Mouse (Mus musculus) liver, embryonic 14.5 days (tissue): ENCODE results near the gene Gramd1b. TPM values are rescaled to one million over a fixed set of nuclear protein-coding genes. Genes with fewer than 3 reads are reported as not detected.

Source experiments
- ATAC-seq: fragments of 200-750 bp; cut with Nextera tagmentation; 2 replicates; pipeline ENCODE4 v1.8.0; 2017; ENCODE audit warnings: moderate number of reproducible peaks, mild to moderate bottlenecking, moderate library complexity; ENCODE audit not compliant: insufficient read depth
- DNase-seq, 3 experiments: peaks; one replicate each; pipeline ENCODE4 v3.0.0-alpha.2; 2012 to 2013; ENCODE audit warnings: low read depth in 3 of 3, low spot score in 3 of 3
- H3K27ac ChIP-seq: fragments of 300-500 bp; sonication (generic); 2 replicates; pipeline ENCODE4 v1.5.1; 2014; ENCODE audit warnings: moderate library complexity, mild to moderate bottlenecking, control low read depth, inconsistent platforms
- H3K27me3 ChIP-seq: fragments of 300-500 bp; sonication (generic); 2 replicates; pipeline ENCODE4 v1.6.1; 2014; ENCODE audit warnings: mild to moderate bottlenecking, low read length, moderate library complexity; ENCODE audit not compliant: control insufficient read depth, insufficient read depth
- H3K36me3 ChIP-seq: fragments of 300-500 bp; sonication (generic); replicated peaks from 2 replicates; pipeline ENCODE4 v1.6.1; 2014; ENCODE audit warnings: low read depth; ENCODE audit not compliant: control insufficient read depth, insufficient read depth
- H3K4me1 ChIP-seq, 2 experiments: fragments of 200-500 bp in 1 of 2; fragments of 300-500 bp in 1 of 2; sonication (generic) in 1 of 2; replicated peaks; 2 replicates each; pipeline ENCODE4 v1.6.1; 2012 to 2014; ENCODE audit warnings: antibody characterized with exemption in 1 of 2, inconsistent platforms in 1 of 2, low read length in 1 of 2; ENCODE audit not compliant: control insufficient read depth in 2 of 2, insufficient read depth in 2 of 2
- H3K4me2 ChIP-seq: fragments of 300-500 bp; sonication (generic); 2 replicates; pipeline ENCODE4 v1.6.1; 2014; ENCODE audit warnings: low read depth, mild to moderate bottlenecking, control low read depth, moderate library complexity
- H3K4me3 ChIP-seq, 2 experiments: fragments of 200-500 bp in 1 of 2; fragments of 300-500 bp in 1 of 2; sonication (generic) in 1 of 2; 2 replicates each; pipeline ENCODE4 v1.5.1; 2012 to 2014; ENCODE audit warnings: low read depth in 2 of 2, low read length in 2 of 2, mild to moderate bottlenecking in 2 of 2, control low read depth in 1 of 2, inconsistent platforms in 1 of 2, moderate library complexity in 1 of 2; ENCODE audit not compliant: insufficient read depth in 1 of 2
- H3K9ac ChIP-seq: fragments of 300-500 bp; sonication (generic); replicated peaks from 2 replicates; pipeline ENCODE4 v1.6.1; 2014; ENCODE audit warnings: mild to moderate bottlenecking, control low read depth, moderate library complexity
- H3K9me3 ChIP-seq: fragments of 300-500 bp; sonication (generic); 2 replicates; pipeline ENCODE4 v1.6.1; 2016; ENCODE audit warnings: low read length, mixed read lengths; ENCODE audit not compliant: control insufficient read depth
- CTCF ChIP-seq: IDR thresholded peaks from 2 replicates; pipeline ENCODE4 v1.5.1; 2016; ENCODE audit warnings: antibody characterized with exemption, low read depth, control low read depth
- EP300 ChIP-seq: IDR thresholded peaks from 2 replicates; pipeline ENCODE4 v1.6.1; 2016; ENCODE audit warnings: antibody characterized with exemption, low read depth
- WGBS: fragments of 180-500 bp; shearing (Covaris S2); extraction: QIAGEN DNeasy Blood & Tissue Kit; methylation state at CpG from one replicate; pipeline ENCODE4 v1.1.7; 2014; ENCODE audit not compliant: insufficient replicate concordance; 5-methylcytosine and 5-hydroxymethylcytosine counted together
- polyA plus RNA-seq, 2 experiments: library from polyadenylated mRNA; depleted of rRNA in 1 of 2; stranded (reverse) in 1 of 2; unstranded in 1 of 2; fragments of >200 nt; fragmentation: Nextera tagmentation in 1 of 2; extraction: Ambion mirVana in 1 of 2; gene quantifications; 2 replicates each; pipeline versions ENCODE4 v1.2.1 to v1.2.3; 2012 to 2014

The Gramd1b gene
- polyA plus RNA-seq, 2 experiments = 0.71 to 1.0 TPM

DNA sequence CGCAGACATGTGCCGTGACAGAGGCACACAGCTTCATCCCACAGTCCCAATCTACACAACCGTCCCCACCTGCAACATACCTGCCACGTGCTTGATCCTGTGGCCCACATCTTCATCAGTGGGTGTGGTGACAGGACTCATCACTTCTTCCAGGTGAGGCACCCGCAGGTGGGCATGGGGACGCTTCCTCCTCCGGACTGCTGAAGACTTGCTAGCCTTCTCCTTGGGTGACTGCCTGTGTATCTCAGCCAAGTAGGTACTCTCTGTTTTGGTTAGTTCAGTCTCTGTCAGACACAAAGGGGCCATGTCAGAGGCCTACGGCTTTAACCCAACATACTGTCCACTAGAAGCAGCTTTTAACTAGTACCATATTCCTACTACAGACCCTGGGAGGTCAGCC, 226.9 kb downstream of the Gramd1b start:
- Histone ChIP-seq H3K36me3 (no peaks in the 10 kb centered on the region), H3K27ac (no peak overlapping the region), H3K4me2 (no peak overlapping the region), H3K27me3 (no peaks in the 10 kb centered on the region), H3K4me3 (no peak overlapping the region), H3K9me3 (no peaks in the 10 kb centered on the region), H3K9ac (no peak overlapping the region), H3K4me1 (no peaks in the 10 kb centered on the region)
- ATAC-seq (no peak), DNase-seq (no peak)
- TF ChIP-seq CTCF (no peak), EP300 (no peak)
- WGBS = 79% methylated on average over 8 of the region's 8 CpGs

DNA sequence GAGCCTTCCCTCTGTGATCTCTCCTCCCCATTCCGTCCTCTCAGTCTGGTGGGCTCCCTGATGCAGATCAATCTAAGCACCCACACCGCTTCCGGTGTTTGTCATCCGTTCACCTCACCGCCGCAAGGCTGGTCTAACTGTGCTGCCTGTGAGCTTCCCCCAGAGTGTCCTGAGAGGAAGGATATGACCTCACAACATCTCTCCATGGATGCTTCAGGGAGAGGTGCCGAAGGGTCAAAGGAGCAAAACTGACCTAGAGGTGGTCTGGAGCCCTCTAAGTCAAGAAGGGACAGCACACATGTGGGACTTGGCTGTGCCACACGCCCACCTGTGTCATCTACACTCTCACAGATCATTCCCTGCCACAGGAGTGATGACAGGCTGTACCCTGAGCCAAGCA, 228.8 kb downstream of the Gramd1b start:
- TF ChIP-seq EP300 (no peak), CTCF (no peak)
- no peak overlapping the region for H3K27ac ChIP-seq
- no peak overlapping the region for H3K4me2 ChIP-seq

DNA sequence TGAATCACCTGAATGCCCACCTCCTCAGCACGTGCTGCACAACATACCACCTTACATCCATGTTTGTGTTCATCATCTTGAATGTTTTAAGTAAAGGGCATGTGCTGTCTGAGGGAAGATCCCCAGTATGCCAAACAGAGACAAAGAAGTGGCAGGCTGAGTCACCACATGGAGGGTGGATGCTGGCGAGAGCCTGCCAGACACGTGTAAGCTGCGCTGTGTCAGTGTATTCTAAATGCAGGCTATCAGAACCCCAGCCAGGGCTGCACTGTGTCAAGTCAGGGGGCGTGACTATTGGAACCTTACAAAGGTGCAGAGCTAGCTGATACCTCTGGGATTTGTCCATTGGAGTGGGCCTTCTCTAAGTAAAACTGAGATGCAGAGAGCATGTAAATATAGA, 229.7 kb downstream of the Gramd1b start:
- Histone ChIP-seq H3K36me3 (no peaks in the 10 kb centered on the region), H3K9me3 (no peaks in the 10 kb centered on the region), H3K9ac (no peak overlapping the region), H3K4me1 (no peaks in the 10 kb centered on the region), H3K27me3 (no peaks in the 10 kb centered on the region), H3K4me3 (no peak overlapping the region), H3K4me2 (no peak overlapping the region), H3K27ac (no peak overlapping the region)
- DNase-seq (no peak), ATAC-seq (no peak)
- TF ChIP-seq EP300 = no peak
- TF ChIP-seq CTCF = no peak
- WGBS = 71% methylated on average over 5 of the region's 5 CpGs

More for the DNA sequence above, 228.8 kb downstream of the Gramd1b start:
- H3K4me1 ChIP-seq = no peaks in the 10 kb centered on the region
- no peak overlapping the region for H3K4me3 ChIP-seq
- no peak overlapping the region for H3K9ac ChIP-seq
- H3K27me3 ChIP-seq = no peaks in the 10 kb centered on the region
- DNase-seq (no peak), ATAC-seq (no peak)
- no peaks in the 10 kb centered on the region for H3K9me3 ChIP-seq
- H3K36me3 ChIP-seq = no peaks in the 10 kb centered on the region
- WGBS = 64% methylated on average over 8 of the region's 8 CpGs

DNA sequence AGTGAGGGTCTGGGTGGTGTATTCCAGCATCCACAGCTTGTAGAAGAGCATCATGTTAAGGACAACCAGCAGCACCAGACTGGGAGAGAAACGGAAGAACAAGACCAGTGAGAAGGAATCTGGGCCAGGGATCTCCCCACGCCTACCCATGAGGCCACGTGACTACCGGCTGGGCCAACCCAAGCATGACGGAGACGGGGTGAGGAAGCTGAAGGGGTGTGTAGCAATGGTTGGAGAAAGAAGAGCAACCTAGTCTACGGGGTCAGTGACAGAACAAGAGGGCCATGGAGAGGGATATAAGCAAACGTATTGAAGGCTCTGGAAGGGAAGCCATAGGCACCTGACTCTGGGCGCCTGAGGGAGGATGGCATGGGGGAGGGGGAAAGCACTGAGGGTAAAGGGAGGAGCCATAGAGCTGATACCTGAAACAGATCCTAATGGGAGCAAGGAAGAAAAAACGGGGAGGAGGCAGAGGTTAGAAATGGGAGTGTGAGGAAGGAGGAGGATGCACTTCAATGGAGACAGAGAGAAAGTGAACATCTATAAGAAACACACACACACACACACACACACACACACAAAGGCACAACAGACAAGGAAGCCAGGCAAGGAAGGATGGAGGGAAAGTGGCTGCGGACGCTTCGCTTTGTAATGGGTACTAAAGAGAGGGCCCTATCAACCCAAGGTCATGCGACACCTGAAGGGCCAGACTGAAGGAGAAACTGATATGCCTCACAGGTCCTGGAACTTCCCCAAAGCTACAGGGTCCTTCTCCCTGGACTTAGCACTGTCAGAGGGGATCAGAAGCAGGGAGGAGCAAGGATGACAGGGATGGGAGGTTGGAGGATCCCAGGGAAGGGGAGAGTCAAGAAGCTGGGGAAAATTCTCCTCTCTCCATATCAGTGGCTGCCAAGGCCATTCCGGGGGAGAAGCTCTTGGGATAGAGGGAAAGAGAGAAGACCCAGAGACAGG, 230.9 kb downstream of the Gramd1b start:
- 71% methylated on average over 15 of the region's 15 CpGs for WGBS
- H3K27me3 ChIP-seq = no peaks in the 10 kb centered on the region
- no peak overlapping the region for H3K9ac ChIP-seq
- H3K4me2 ChIP-seq = no peak overlapping the region
- ATAC-seq = no peak
- H3K4me1 ChIP-seq = no peaks in the 10 kb centered on the region
- no peak for DNase-seq
- no peaks in the 10 kb centered on the region for H3K9me3 ChIP-seq
- H3K4me3 ChIP-seq = no peak overlapping the region
- TF ChIP-seq CTCF (no peak), EP300 (no peak)
- H3K27ac ChIP-seq = no peak overlapping the region
- H3K36me3 ChIP-seq = no peaks in the 10 kb centered on the region

DNA sequence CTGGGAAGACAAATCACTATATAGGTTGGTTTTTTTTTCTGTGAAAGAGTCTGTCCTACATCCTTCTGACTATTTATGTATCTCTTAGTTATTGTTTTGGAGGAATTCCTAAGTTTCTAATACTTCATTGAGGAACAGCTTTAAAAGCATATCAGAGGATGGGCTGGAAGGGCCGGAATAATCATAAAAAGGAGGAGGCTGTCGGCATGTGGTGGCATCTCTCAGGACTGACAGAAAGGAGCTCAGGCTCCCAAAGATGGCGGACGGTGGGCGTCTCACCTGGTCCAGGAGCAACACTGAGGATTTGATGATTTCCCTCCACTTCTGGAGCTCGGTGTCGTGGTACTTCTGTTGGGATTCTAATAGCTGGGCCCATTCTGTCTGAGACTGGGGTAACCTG, 231.9 kb downstream of the Gramd1b start:
- Histone ChIP-seq H3K9ac (no peak overlapping the region), H3K27ac (no peak overlapping the region), H3K36me3 (no peaks in the 10 kb centered on the region), H3K4me2 (no peak overlapping the region), H3K9me3 (no peaks in the 10 kb centered on the region), H3K4me3 (no peak overlapping the region), H3K27me3 (no peaks in the 10 kb centered on the region), H3K4me1 (no peaks in the 10 kb centered on the region)
- DNase-seq (no peak), ATAC-seq (no peak)
- WGBS = 78% methylated on average over 7 of the region's 7 CpGs
- TF ChIP-seq EP300 (no peak), CTCF (no peak)
